ENCODE assay signal across 8 mouse cellular contexts in genomic region chr2:76929718-76930117, GRCm38 (mm10). TPM values are rescaled to one million over a fixed set of nuclear protein-coding genes. Genes with fewer than 3 reads are reported as not detected.
DNase-seq lines count a peak whose midpoint lies in the region; ATAC-seq lines count a peak whose summit lies in the region.

No protein-coding gene starts in this region.

- intact Hi-C loops in left cerebral cortex, postnatal 4 days (cut with DNase I), result loop anchor here (5.0 kb wide), 2 partner anchors 38 to 778 kb away; no protein-coding TSS in a partner anchor

- no peak for ATAC-seq in inflammation-experienced regulatory T-cells, adult 6 months

- peak; percentile 22 for DNase-seq in ovary, postnatal 10 days (ENCODE audit: low spot score)
- no peak for DNase-seq in ovary, adult 18-20 months (ENCODE audit: low spot score)
- DNase-seq in adrenal gland, postnatal 36 days, result peak; percentile 45 to 51
- DNase-seq in fibroblast of lung, adult 2 months (ENCODE audit: low read depth), result peak; percentile 23
- peak; percentile 53 to 72 for DNase-seq in kidney, adult 8-10 months
- peak; percentile 75 for DNase-seq in left cerebral cortex, postnatal 4 days
- DNase-seq in retina, adult 2 months (ENCODE audit: low read depth, low spot score), result peak; percentile 23

RNA-seq across cellular contexts. Expression of gene Ttn, which starts 52.6 kb away (rescaled TPM):
- total RNA-seq in adrenal gland, postnatal 36 days (2021), result 1 to 10 TPM in 1 of 2 experiments, under 1 TPM in 1; 0.10 to 1.1 TPM
- total RNA-seq in left cerebral cortex, postnatal 4 days (2021), result 1 to 10 TPM; 1.5 to 1.6 TPM
- 10 to 100 TPM in 1 of 3 experiments, 1 to 10 TPM in 2; 7.6 to 14.9 (median 9.0) TPM for polyA plus RNA-seq in inflammation-experienced regulatory T-cells, adult 6 months (2017; shearing (Covaris generic))
